Comparison of ENCODE assay signal across 24 mouse cellular contexts in genomic region chr14:121934597-121934946, GRCm38 (mm10). TPM values are rescaled to one million over a fixed set of nuclear protein-coding genes. Genes with fewer than 3 reads are reported as not detected.
A peak's percentile ranks its signal among the peaks of the same experiment; 100 is the strongest.
DNase-seq lines count a peak whose midpoint lies in the region; ATAC-seq lines count a peak whose summit lies in the region.
"Had no signal": no experiment of that assay in that cellular context is flagged by ENCODE, and none has a peak within 500 bp of the region (broad histone marks: within the 10 kb centered on the region; RNA-seq: fewer than 3 reads in every experiment).

No protein-coding gene starts in this region.

- H3K36me3 ChIP-seq in heart, embryonic 10.5 days = peaks cover 20% of the 10 kb centered on the region
- H3K36me3 ChIP-seq: forebrain, embryonic 15.5 days had no signal

- intact Hi-C loops in left cerebral cortex, postnatal 36 days (cut with DNase I) = no loop called here

- H3K27ac ChIP-seq in heart, embryonic 10.5 days = no peak overlapping the region
- H3K27ac ChIP-seq: embryonic facial prominence, embryonic 10.5 days; forebrain, embryonic 10.5 days; forebrain, embryonic 15.5 days; hindbrain, embryonic 10.5 days; hindbrain, embryonic 15.5 days had no signal

- peak; percentile 28 for DNase-seq in heart, embryonic 10.5 days (ENCODE audit: low spot score)
- DNase-seq in heart, postnatal 4 days = no peak
- DNase-seq in natural killer cell, adult 2 months (ENCODE audit: low spot score in 2 of 2) = peak; percentile 45 to 70
- DNase-seq in frontal cortex, postnatal 10 days (ENCODE audit: low spot score in 2 of 2) = no peak
- DNase-seq in left cerebral cortex, postnatal 36 days (ENCODE audit: low spot score in 2 of 2) = no peak
- no peak for DNase-seq in urinary bladder, postnatal 36 days (ENCODE audit: low spot score in 2 of 2)
- DNase-seq: adrenal gland, postnatal 14 days; cerebellum, adult 18-20 months; cerebellum, adult 9-11 months; cerebellum, postnatal 36 days; gastrocnemius, postnatal 10 days; heart, postnatal 10 days had no signal

- H3K27me3 ChIP-seq in heart, embryonic 10.5 days (ENCODE audit: insufficient read depth, poor library complexity, severe bottlenecking) = no peaks in the 10 kb centered on the region
- H3K27me3 ChIP-seq: CH12.LX; forebrain, embryonic 15.5 days; hindbrain, embryonic 15.5 days; Patski had no signal

- no peaks in the 10 kb centered on the region; the same call in 1 of the 2 replicates for H3K9me3 ChIP-seq in heart, embryonic 10.5 days
- H3K9me3 ChIP-seq: embryonic facial prominence, embryonic 10.5 days; forebrain, embryonic 15.5 days; hindbrain, embryonic 15.5 days had no signal

- 80% methylated on average over 5 of the region's 5 CpGs for WGBS in heart, embryonic 10.5 days

- peak; percentile 49 for ATAC-seq in granulocyte monocyte progenitor cell, adult 5-6 weeks (replicated peaks; ENCODE audit: poor library complexity, severe bottlenecking)
- peak; percentile 47 for ATAC-seq in megakaryocyte, adult 5-6 weeks (ENCODE audit: poor library complexity, severe bottlenecking)
- ATAC-seq: activated CD4-positive, CD25-positive, alpha-beta regulatory T cell, adult 4 months; forebrain, embryonic 15.5 days; Patski had no signal

- H3K4me3 ChIP-seq in heart, embryonic 10.5 days = no peak overlapping the region
- H3K4me3 ChIP-seq: embryonic facial prominence, embryonic 10.5 days; forebrain, embryonic 10.5 days; forebrain, embryonic 15.5 days; hindbrain, embryonic 10.5 days; hindbrain, embryonic 15.5 days had no signal

- H3K4me1 ChIP-seq in heart, embryonic 10.5 days = peaks cover 37% of the 10 kb centered on the region
- H3K4me1 ChIP-seq: forebrain, embryonic 15.5 days; hindbrain, embryonic 15.5 days had no signal

RNA-seq across cellular contexts. Expression of gene Gpr18, which starts 19.0 kb away (rescaled TPM):
- polyA plus RNA-seq in heart, embryonic 10.5 days (2016; fragmentation: Nextera tagmentation; extraction: Ambion mirVana) = 0.34 TPM in 1 of 2 replicates, not detected in the other
- not detected for total RNA-seq in heart, postnatal 4 days (2021)
- 0.60 and 3.1 TPM in 2 replicates for total RNA-seq in granulocyte monocyte progenitor cell, adult 5-6 weeks (2014; fragmentation: Nextera tagmentation)
- 0.43 TPM in 1 of 2 replicates, not detected in the other for total RNA-seq in granulocyte monocyte progenitor cell, adult 5-6 weeks (2017)
- total RNA-seq in megakaryocyte, adult 5-6 weeks (2015) = 11.3 and 16.1 TPM in 2 replicates
- total RNA-seq in megakaryocyte, adult 5-6 weeks (2017) = 11.9 and 12.9 TPM in 2 replicates
- not detected for total RNA-seq in left cerebral cortex, postnatal 36 days (2021)
- total RNA-seq: gastrocnemius, postnatal 10 days; gastrocnemius, postnatal 4 days had no signal
- polyA plus RNA-seq: heart, embryonic 14.5 days had no signal

RNA-seq across cellular contexts. Expression of gene Gpr183, which starts 30.4 kb away (rescaled TPM):
- polyA plus RNA-seq in heart, embryonic 10.5 days (2016; fragmentation: Nextera tagmentation; extraction: Ambion mirVana) = 1.6 and 2.3 TPM in 2 replicates
- total RNA-seq in heart, postnatal 4 days (2021) = 1 to 10 TPM; 2.8 to 3.3 TPM
- 3.2 and 3.3 TPM in 2 replicates for total RNA-seq in granulocyte monocyte progenitor cell, adult 5-6 weeks (2014; fragmentation: Nextera tagmentation)
- total RNA-seq in granulocyte monocyte progenitor cell, adult 5-6 weeks (2017) = 3.4 and 3.7 TPM in 2 replicates
- 39.0 and 39.1 TPM in 2 replicates for total RNA-seq in megakaryocyte, adult 5-6 weeks (2015)
- total RNA-seq in megakaryocyte, adult 5-6 weeks (2017) = 33.8 and 36.4 TPM in 2 replicates
- total RNA-seq in left cerebral cortex, postnatal 36 days (2021) = under 1 TPM; 0.72 to 0.84 TPM
- polyA plus RNA-seq: Patski had no signal

RNA-seq across cellular contexts. Expression of gene Ubac2, which starts 56.2 kb away (rescaled TPM):
- 63.4 and 68.7 TPM in 2 replicates for polyA plus RNA-seq in heart, embryonic 10.5 days (2016; fragmentation: Nextera tagmentation; extraction: Ambion mirVana)
- 10 to 100 TPM; 25.2 to 27.3 TPM for total RNA-seq in heart, postnatal 4 days (2021)
- total RNA-seq in granulocyte monocyte progenitor cell, adult 5-6 weeks (2014; fragmentation: Nextera tagmentation) = 23.6 and 30.1 TPM in 2 replicates
- total RNA-seq in granulocyte monocyte progenitor cell, adult 5-6 weeks (2017) = 28.3 and 34.1 TPM in 2 replicates
- 34.2 and 35.6 TPM in 2 replicates for total RNA-seq in megakaryocyte, adult 5-6 weeks (2015)
- total RNA-seq in megakaryocyte, adult 5-6 weeks (2017) = 19.3 and 27.3 TPM in 2 replicates
- total RNA-seq in left cerebral cortex, postnatal 36 days (2021) = 10 to 100 TPM; 34.1 to 34.7 TPM

Comparison
In these comparisons a context has a peak if more than half of its experiments do, and no peak if none do; other contexts are left out.
1. DNase-seq: peak in heart, embryonic 10.5 days (single experiment) and natural killer cell, adult 2 months (2 of 2); none in heart, postnatal 4 days (single experiment), frontal cortex, postnatal 10 days (0 of 2), left cerebral cortex, postnatal 36 days (0 of 2) and urinary bladder, postnatal 36 days (0 of 2).
2. RNA of gene Gpr183, which starts 30.4 kb away (total RNA-seq): 33.8 to 39.1 TPM in megakaryocyte, adult 5-6 weeks; 3.2 to 3.7 TPM in granulocyte monocyte progenitor cell, adult 5-6 weeks, 2.8 to 3.3 TPM in heart, postnatal 4 days and 0.72 to 0.84 TPM in left cerebral cortex, postnatal 36 days; every median in the first group is over 4 times any median in the second.